Comparison of ENCODE assay signal across 31 mouse cellular contexts in the genomic region with DNA sequence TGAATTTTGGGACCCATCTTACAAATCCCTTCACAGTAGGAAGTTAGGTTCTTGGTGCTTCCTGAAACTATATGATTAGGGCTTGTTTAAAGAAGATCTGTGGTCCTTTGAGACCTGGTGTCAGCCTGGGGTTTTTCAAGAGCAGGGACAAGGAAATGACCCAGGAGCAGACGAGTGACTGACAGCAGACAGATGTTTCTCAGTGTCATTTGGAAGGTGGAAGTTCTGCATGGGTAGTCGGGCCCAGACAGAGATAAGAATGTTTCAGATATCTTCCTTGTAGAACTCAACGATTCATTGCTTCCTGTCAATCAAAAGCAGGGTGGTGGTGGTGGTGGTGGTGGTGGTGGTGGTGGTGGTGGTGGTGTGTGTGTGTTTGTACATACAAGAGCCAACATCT.
DNase-seq lines count a peak whose midpoint lies in the region; ATAC-seq and TF ChIP-seq lines count a peak whose summit lies in the region.
"Had no signal": no experiment of that assay in that cellular context is flagged by ENCODE, and none has a peak within 500 bp of the region (broad histone marks: within the 10 kb centered on the region; RNA-seq: fewer than 3 reads in every experiment).

No protein-coding gene starts in this region.

- 79% methylated on average over 3 of the region's 3 CpGs for WGBS in midbrain, embryonic 15.5 days

- no peak for TF ChIP-seq POLR2A in MEL (IDR thresholded peaks at IDR 0.05; ENCODE audit: control insufficient read depth in 1 of 2, insufficient read depth in 1 of 2, low read depth in 1 of 2, low read length in 2 of 2, poor library complexity in 1 of 2)

- no peaks in the 10 kb centered on the region for H3K9me3 ChIP-seq in MEL (replicated peaks; ENCODE audit: insufficient read depth, low read length)
- peaks cover 4% of the 10 kb centered on the region; the same call in 1 of the 2 replicates for H3K9me3 ChIP-seq in midbrain, embryonic 15.5 days
- H3K9me3 ChIP-seq: forebrain, embryonic 13.5 days; heart, embryonic 15.5 days; hindbrain, embryonic 13.5 days had no signal

- ATAC-seq in granulocyte monocyte progenitor cell, adult 5-6 weeks (replicated peaks; ENCODE audit: poor library complexity, severe bottlenecking), result peak; percentile 22; the same call in 1 of the 2 replicates
- ATAC-seq in midbrain, embryonic 15.5 days (replicated peaks), result no peak
- ATAC-seq in inflammation-experienced regulatory T-cells, adult 6 months, result no peak
- ATAC-seq: forebrain, embryonic 13.5 days; forebrain, embryonic 16.5 days; hindbrain, embryonic 16.5 days; intestine, embryonic 16.5 days; Patski had no signal

- H3K27me3 ChIP-seq in MEL (ENCODE audit: control insufficient read depth in 1 of 2, insufficient read depth in 2 of 2, low read length in 2 of 2), result no peaks in the 10 kb centered on the region
- H3K27me3 ChIP-seq in midbrain, embryonic 15.5 days (replicated peaks), result no peaks in the 10 kb centered on the region
- H3K27me3 ChIP-seq: CH12.LX; forebrain, embryonic 13.5 days; heart, embryonic 12.5 days; heart, embryonic 15.5 days; hindbrain, embryonic 13.5 days; Patski had no signal

- peaks cover 11% of the 10 kb centered on the region in 2 experiments for H3K4me1 ChIP-seq in MEL (ENCODE audit: control insufficient read depth in 1 of 2, insufficient read depth in 2 of 2, low read length in 2 of 2)
- peaks cover 5% of the 10 kb centered on the region for H3K4me1 ChIP-seq in midbrain, embryonic 15.5 days
- H3K4me1 ChIP-seq: heart, embryonic 12.5 days; heart, embryonic 15.5 days had no signal

- no peak overlapping the region for H3K9ac ChIP-seq in MEL (ENCODE audit: control insufficient read depth, low read depth, low read length, poor library complexity, severe bottlenecking)
- no peak overlapping the region for H3K9ac ChIP-seq in midbrain, embryonic 15.5 days
- H3K9ac ChIP-seq: forebrain, embryonic 13.5 days; heart, embryonic 12.5 days; heart, embryonic 15.5 days; hindbrain, embryonic 13.5 days had no signal

- no peak for TF ChIP-seq RAD21 in MEL (IDR thresholded peaks at IDR 0.05; ENCODE audit: low read depth, low read length)

- H3K36me3 ChIP-seq in MEL (ENCODE audit: control insufficient read depth in 1 of 2, insufficient read depth in 2 of 2, low read length in 2 of 2), result peaks cover 0 to 27% of the 10 kb centered on the region in 2 experiments; a peak in 2 of 4 replicates
- H3K36me3 ChIP-seq in midbrain, embryonic 15.5 days (replicated peaks), result no peaks in the 10 kb centered on the region
- H3K36me3 ChIP-seq: forebrain, embryonic 10.5 days; heart, embryonic 12.5 days; heart, embryonic 15.5 days; hindbrain, embryonic 10.5 days; hindbrain, embryonic 13.5 days had no signal

- H3K4me3 ChIP-seq in MEL (ENCODE audit: control insufficient read depth in 1 of 2, insufficient read depth in 1 of 2, low read depth in 2 of 2, low read length in 2 of 2), result no peak overlapping the region
- H3K4me3 ChIP-seq in midbrain, embryonic 15.5 days, result no peak overlapping the region
- H3K4me3 ChIP-seq: forebrain, embryonic 10.5 days; forebrain, embryonic 13.5 days; gastrocnemius, adult 2 months; heart, embryonic 12.5 days; heart, embryonic 15.5 days; hindbrain, embryonic 10.5 days; hindbrain, embryonic 13.5 days had no signal

- TF ChIP-seq EP300 in MEL (IDR thresholded peaks at IDR 0.05; ENCODE audit: low read depth in 1 of 2, low read length in 2 of 2), result no peak; a peak in 1 of 4 replicates

- H3K27ac ChIP-seq in MEL (ENCODE audit: control insufficient read depth, low read depth, low read length), result no peak overlapping the region
- no peak overlapping the region for H3K27ac ChIP-seq in midbrain, embryonic 15.5 days
- H3K27ac ChIP-seq: forebrain, embryonic 10.5 days; forebrain, embryonic 13.5 days; gastrocnemius, adult 2 months; heart, embryonic 15.5 days; hindbrain, embryonic 10.5 days; hindbrain, embryonic 13.5 days had no signal

- DNase-seq in 416B (ENCODE audit: low read depth) (peak; percentile 86), A20 (ENCODE audit: low read depth, low spot score) (peak; percentile 33), MEL (ENCODE audit: low read depth, low spot score) (peak; percentile 47)
- no peak for DNase-seq in urinary bladder, postnatal 36 days (ENCODE audit: low spot score in 2 of 2)
- DNase-seq in layer of hippocampus, adult 9-10 months (ENCODE audit: low spot score), result no peak
- DNase-seq: adrenal gland, postnatal 14 days; B cell, adult 2 months; cerebellum, adult 11 months; cerebellum, adult 2 months; cerebellum, adult 9-11 months; cerebellum, postnatal 25 days; embryo, embryonic 11 days; gastrocnemius, adult 2 months; gastrocnemius, postnatal 14 days; heart, adult 18-20 months; heart, postnatal 10 days; heart, postnatal 36 days had no signal

- H3K4me2 ChIP-seq in midbrain, embryonic 15.5 days, result no peak overlapping the region
- H3K4me2 ChIP-seq: forebrain, embryonic 13.5 days; heart, embryonic 12.5 days; heart, embryonic 15.5 days; hindbrain, embryonic 13.5 days had no signal

- no peak for TF ChIP-seq CTCF in MEL (IDR thresholded peaks at IDR 0.05 in 2 of 3, conservative IDR thresholded peaks at IDR 0.05 in 1 of 3; ENCODE audit: control insufficient read depth in 1 of 3, insufficient read depth in 1 of 3, low read depth in 2 of 3, low read length in 3 of 3, poor library complexity in 1 of 3, severe bottlenecking in 1 of 3)

- H3K79me2 ChIP-seq in MEL (ENCODE audit: control insufficient read depth, insufficient read depth, low read length, poor library complexity), result no peaks in the 10 kb centered on the region

TF ChIP-seq in MEL, 35 proteins besides CTCF, POLR2A, EP300 and RAD21:
- TF ChIP-seq ETS1 (IDR thresholded peaks at IDR 0.05; ENCODE audit: low read depth, low read length) (peak; percentile 47; the same call in 1 of the 2 replicates), TBP (IDR thresholded peaks at IDR 0.05; ENCODE audit: low read depth, low read length) (peak; percentile 30; the same call in 1 of the 2 replicates), MYC (IDR thresholded peaks at IDR 0.05; ENCODE audit: low read depth, low read length) (no peak), ELF1 (IDR thresholded peaks at IDR 0.05; ENCODE audit: low read depth, low read length) (no peak), KAT2A (conservative IDR thresholded peaks at IDR 0.05; ENCODE audit: low read depth, low read length) (no peak), RCOR1 (IDR thresholded peaks at IDR 0.05; ENCODE audit: low read depth, low read length) (0 out of 2 replicates have a peak, but pooled peaks have one; percentile 21), GATA1 (IDR thresholded peaks at IDR 0.05; ENCODE audit: low read depth, low read length) (peak; percentile 63)

Comparison
In these comparisons a context has a peak if more than half of its experiments do, and no peak if none do; other contexts are left out.
1. DNase-seq: peak in 416B (single experiment), A20 (single experiment) and MEL (single experiment); none in urinary bladder, postnatal 36 days (0 of 2) and layer of hippocampus, adult 9-10 months (single experiment).